Mouse (Mus musculus) embryonic facial prominence, embryonic 15.5 days (tissue): ENCODE data around the gene Ear14. TPM values are rescaled to one million over a fixed set of nuclear protein-coding genes. Genes with fewer than 3 reads are reported as not detected.
"Not testable (repeated sequence)": the region's sequence is repeated elsewhere in the genome, so short reads cannot be mapped to it uniquely, and the experiment has no call there.

ENCODE experiments used
- ATAC-seq: fragments of 200-750 bp; cut with Nextera tagmentation; 2 replicates; pipeline ENCODE4 v1.8.0; 2017; ENCODE audit warnings: low read depth, moderate TSS enrichment; ENCODE audit not compliant: insufficient number of reproducible peaks, low FRiP score, low TSS enrichment
- H3K27ac ChIP-seq: fragments of 300-500 bp; sonication (generic); replicated peaks from 2 replicates; pipeline ENCODE4 v1.5.1; 2015; ENCODE audit warnings: mild to moderate bottlenecking, inconsistent platforms
- H3K27me3 ChIP-seq: fragments of 300-500 bp; sonication (generic); 2 replicates; pipeline ENCODE4 v1.6.1; 2015; ENCODE audit warnings: inconsistent platforms
- H3K36me3 ChIP-seq: fragments of 300-500 bp; sonication (generic); 2 replicates; pipeline ENCODE4 v1.6.1; 2015; ENCODE audit warnings: mild to moderate bottlenecking, inconsistent platforms
- H3K4me1 ChIP-seq: fragments of 300-500 bp; sonication (generic); 2 replicates; pipeline ENCODE4 v1.6.1; 2015; ENCODE audit warnings: inconsistent platforms
- H3K4me2 ChIP-seq: fragments of 300-500 bp; sonication (generic); replicated peaks from 2 replicates; pipeline ENCODE4 v1.6.1; 2015; ENCODE audit warnings: mild to moderate bottlenecking, inconsistent platforms
- H3K4me3 ChIP-seq: fragments of 300-500 bp; sonication (generic); replicated peaks from 2 replicates; pipeline ENCODE4 v1.5.1; 2015; ENCODE audit warnings: mild to moderate bottlenecking, inconsistent platforms
- H3K9ac ChIP-seq: fragments of 300-500 bp; sonication (generic); 2 replicates; pipeline ENCODE4 v1.6.1; 2015; ENCODE audit warnings: inconsistent platforms
- H3K9me3 ChIP-seq: fragments of 300-500 bp; sonication (generic); replicated peaks from 2 replicates; pipeline ENCODE4 v1.6.1; 2016; ENCODE audit warnings: inconsistent platforms
- WGBS: fragments of 180-500 bp; shearing (Covaris S2); methylation state at CpG from one replicate; pipeline ENCODE4 v1.1.7; 2015; 5-methylcytosine and 5-hydroxymethylcytosine counted together
- polyA plus RNA-seq: library from polyadenylated mRNA; unstranded; fragments of >200 nt; fragmentation: Nextera tagmentation; extraction: Ambion mirVana; gene quantifications from 2 replicates; pipeline ENCODE4 v1.2.1, GENCODE M21; 2015

The Ear14 gene
- polyA plus RNA-seq = not detected in 2 replicates

DNA sequence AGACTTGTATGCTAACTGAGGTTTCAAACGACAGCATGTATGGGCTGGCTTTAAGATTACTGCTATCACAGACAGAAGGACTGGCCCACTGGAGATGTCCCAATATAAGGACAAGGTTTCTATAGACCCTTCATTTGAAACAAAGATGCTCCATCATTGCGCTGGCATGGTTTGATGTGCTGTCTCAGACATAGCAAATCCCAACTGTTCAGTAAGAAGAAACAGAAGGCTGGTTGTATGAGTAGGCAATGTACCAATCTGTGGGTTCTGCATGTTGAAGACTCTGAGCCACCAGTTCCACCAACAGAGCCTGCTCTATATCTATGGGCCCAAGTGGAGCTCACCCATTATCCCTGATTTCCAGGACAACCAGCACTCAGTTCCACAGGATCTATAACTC lies at the start of gene Ear14:
Gene Ear14 (plus strand): TSS at position 277 of the 400 bp plus-strand sequence.
- Histone ChIP-seq H3K27me3 (no peaks in the 10 kb centered on the region), H3K9me3 (no peaks in the 10 kb centered on the region), H3K4me1 (no peaks in the 10 kb centered on the region), H3K4me3 (no peak within 1 kb of the TSS), H3K4me2 (no peak within 1 kb of the TSS), H3K27ac (no peak within 1 kb of the TSS), H3K36me3 (no peaks in the 10 kb centered on the region), H3K9ac (no peak within 1 kb of the TSS)
- ATAC-seq = no peak
- WGBS = 72% methylated on average over 2 of the region's 2 CpGs

DNA sequence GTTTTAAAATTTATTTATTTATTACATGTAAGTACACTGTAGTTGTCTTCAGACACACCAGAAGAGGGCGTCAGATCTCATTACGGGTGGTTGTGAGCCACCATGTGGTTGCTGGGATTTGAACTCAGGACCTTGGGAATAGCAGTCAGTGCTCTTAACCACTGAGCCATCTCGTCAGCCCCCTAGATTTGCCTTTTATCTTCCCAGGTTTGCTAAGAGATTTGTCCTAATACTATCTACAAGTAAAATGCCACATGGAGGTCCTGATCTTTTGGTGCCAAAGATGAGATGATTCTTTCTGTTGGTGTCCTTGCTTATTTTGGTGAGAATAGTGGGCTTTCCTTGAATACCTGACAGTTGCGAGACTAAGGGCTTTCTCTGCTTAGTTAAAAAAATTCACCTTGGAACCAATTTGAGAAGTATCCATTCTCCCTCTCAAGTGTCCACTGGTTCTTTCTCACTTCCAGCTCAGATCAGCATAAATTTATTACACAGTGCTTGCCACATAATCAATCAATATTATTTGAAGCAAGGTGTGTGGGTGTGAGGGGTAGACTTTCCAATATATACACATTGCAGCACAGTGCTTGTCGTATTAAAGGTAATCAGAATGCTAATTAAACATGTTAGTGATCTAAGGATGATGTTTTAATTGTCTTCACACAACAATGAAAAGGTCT lies 47.0 kb upstream of the Ear14 start:
- H3K27ac ChIP-seq = no peak overlapping the region
- ATAC-seq = no peak
- H3K4me1 ChIP-seq = no peaks in the 10 kb centered on the region
- WGBS = 88% methylated on average over 5 of the region's 5 CpGs
- no peak overlapping the region for H3K4me2 ChIP-seq
- H3K36me3 ChIP-seq = no peaks in the 10 kb centered on the region
- H3K27me3 ChIP-seq = no peaks in the 10 kb centered on the region
- no peak overlapping the region for H3K4me3 ChIP-seq
- H3K9ac ChIP-seq = no peak overlapping the region
- H3K9me3 ChIP-seq = no peaks in the 10 kb centered on the region

GRCm38 (mm10) chr14:51156736-51157068 lies 46.5 kb upstream of the Ear14 start:
- no peak for ATAC-seq
- 83% methylated on average over 4 of the region's 4 CpGs for WGBS
- Histone ChIP-seq H3K4me3 (no peak overlapping the region), H3K4me2 (no peak overlapping the region), H3K9ac (no peak overlapping the region), H3K4me1 (no peaks in the 10 kb centered on the region), H3K9me3 (no peaks in the 10 kb centered on the region), H3K27ac (no peak overlapping the region), H3K36me3 (no peaks in the 10 kb centered on the region), H3K27me3 (no peaks in the 10 kb centered on the region)

DNA sequence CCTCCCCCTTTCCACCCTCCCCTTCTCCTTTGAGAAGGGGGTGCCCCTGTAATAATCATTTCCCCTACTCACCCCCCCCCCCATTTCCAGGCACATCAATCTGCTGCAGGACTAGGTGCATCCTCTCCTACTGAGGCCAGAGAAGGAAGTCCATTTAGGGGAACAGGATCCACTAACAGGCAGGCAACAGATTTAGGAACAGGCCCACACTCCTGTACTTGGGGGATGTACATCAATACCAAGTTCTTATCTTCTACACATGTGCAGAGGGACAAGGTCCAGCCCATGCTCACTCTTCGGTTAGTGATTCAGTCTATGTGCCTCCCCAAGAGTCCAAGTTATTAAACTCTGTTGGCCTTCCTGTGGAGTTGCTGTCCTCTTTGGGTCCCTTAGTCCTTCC lies 46.1 kb upstream of the Ear14 start:
- no peaks in the 10 kb centered on the region for H3K27me3 ChIP-seq
- WGBS = 92% methylated on average over 1 of the region's 1 CpGs
- no peak overlapping the region for H3K9ac ChIP-seq
- H3K4me3 ChIP-seq = no peak overlapping the region
- no peak overlapping the region for H3K4me2 ChIP-seq
- no peak overlapping the region for H3K27ac ChIP-seq
- no peaks in the 10 kb centered on the region for H3K9me3 ChIP-seq
- H3K4me1 ChIP-seq = no peaks in the 10 kb centered on the region
- ATAC-seq = no peak
- no peaks in the 10 kb centered on the region for H3K36me3 ChIP-seq

DNA sequence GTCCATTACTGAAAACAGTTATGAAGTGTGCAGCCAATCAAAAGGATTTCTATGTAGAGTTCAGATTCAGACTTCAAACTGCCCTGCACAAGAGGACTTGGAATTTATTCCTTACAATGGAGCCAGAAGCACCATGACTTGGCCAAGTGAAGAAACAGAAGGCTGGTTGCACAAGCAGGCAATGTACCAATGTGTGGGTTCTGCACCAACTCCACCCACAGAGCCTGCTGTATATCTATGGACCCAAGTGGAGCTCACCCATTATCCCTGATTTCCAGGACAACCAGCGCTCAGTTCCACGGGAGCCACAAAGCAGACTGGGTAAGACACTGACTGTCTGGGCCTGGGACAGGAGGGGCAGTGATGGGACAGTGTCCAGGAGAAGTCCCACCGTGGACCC lies 41.2 kb upstream of the Ear14 start, which contains the start of gene Rnase2b:
Gene Rnase2b (plus strand): TSS at position 285 of the 400 bp plus-strand sequence.
- ATAC-seq, H3K9ac ChIP-seq, H3K27ac ChIP-seq, H3K4me1 ChIP-seq, H3K27me3 ChIP-seq, H3K4me3 ChIP-seq, H3K9me3 ChIP-seq, H3K36me3 ChIP-seq, H3K4me2 ChIP-seq: not testable (repeated sequence)
- WGBS = 89% methylated on average over 3 of the region's 3 CpGs

DNA sequence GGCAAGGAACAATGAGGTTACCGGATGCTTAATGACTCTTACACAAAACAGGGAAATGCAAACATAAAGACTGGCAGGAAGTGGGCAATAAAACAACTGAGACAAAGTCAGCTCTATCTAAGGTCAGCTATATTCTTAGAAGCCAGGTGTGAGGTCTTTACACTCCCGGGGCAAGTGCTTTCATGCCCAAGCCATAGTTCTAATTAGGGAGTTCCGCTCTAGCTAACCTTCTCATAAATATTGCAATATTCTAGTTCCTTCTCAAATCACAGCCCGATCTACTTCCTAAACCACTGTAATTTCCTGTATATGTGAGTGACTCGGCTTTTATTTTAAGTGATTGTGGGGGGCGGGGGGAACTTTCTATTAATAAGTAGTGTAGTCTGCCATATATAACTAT lies 39.9 kb upstream of the Ear14 start:
- H3K27me3 ChIP-seq, H3K4me3 ChIP-seq, H3K4me1 ChIP-seq, H3K9ac ChIP-seq, ATAC-seq, H3K9me3 ChIP-seq, H3K27ac ChIP-seq, H3K4me2 ChIP-seq, H3K36me3 ChIP-seq: not testable (repeated sequence)
- 83% methylated on average over 6 of the region's 6 CpGs for WGBS

- H3K9me3 ChIP-seq = no peaks in the 10 kb centered on the region
- 100% methylated on average over 1 of the region's 1 CpGs for whole genome bisulfite sequencing
- no peak for ATAC-seq
Measured at GRCm38 (mm10) chr14:51165435-51165834, 37.8 kb upstream of the Ear14 start.

DNA sequence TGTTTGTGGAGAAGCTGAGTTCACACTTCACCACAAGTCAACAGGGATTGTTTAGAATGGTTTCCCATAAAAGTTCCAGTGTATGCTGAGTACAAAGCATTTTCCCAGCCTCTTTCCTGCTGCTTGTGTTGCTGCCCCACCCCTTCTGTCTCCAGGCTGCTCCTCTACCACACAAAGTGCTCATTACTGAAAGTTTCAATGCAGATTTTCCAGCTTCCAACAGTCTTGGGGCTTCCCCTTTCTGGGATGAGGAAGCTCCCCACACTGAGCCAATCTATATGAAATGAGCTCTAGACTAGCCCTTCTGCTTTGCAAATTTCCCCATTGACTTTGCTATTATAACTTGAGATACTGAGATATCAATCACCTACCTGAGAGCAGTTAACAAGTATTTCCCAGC lies 37.1 kb upstream of the Ear14 start:
- no peaks in the 10 kb centered on the region for H3K9me3 ChIP-seq
- no peaks in the 10 kb centered on the region for H3K27me3 ChIP-seq
- H3K36me3 ChIP-seq = no peaks in the 10 kb centered on the region
- no peak overlapping the region for H3K9ac ChIP-seq
- no peak overlapping the region for H3K4me3 ChIP-seq
- no peak overlapping the region for H3K27ac ChIP-seq
- H3K4me1 ChIP-seq = no peaks in the 10 kb centered on the region
- no peak overlapping the region for H3K4me2 ChIP-seq
- ATAC-seq = no peak

More at GRCm38 (mm10) chr14:51165435-51165834, 37.8 kb upstream of the Ear14 start:
- Histone ChIP-seq H3K4me3 (no peak overlapping the region), H3K27ac (no peak overlapping the region), H3K4me2 (no peak overlapping the region), H3K27me3 (no peaks in the 10 kb centered on the region), H3K9ac (no peak overlapping the region), H3K4me1 (no peaks in the 10 kb centered on the region), H3K36me3 (no peaks in the 10 kb centered on the region)

GRCm38 (mm10) chr14:51172095-51172865 lies 30.9 kb upstream of the Ear14 start:
- H3K4me3 ChIP-seq, H3K9me3 ChIP-seq, H3K27me3 ChIP-seq, H3K36me3 ChIP-seq, ATAC-seq, H3K4me1 ChIP-seq, H3K27ac ChIP-seq, H3K4me2 ChIP-seq, H3K9ac ChIP-seq: not testable (repeated sequence)
- WGBS = 38% methylated on average over 9 of the region's 9 CpGs

GRCm38 (mm10) chr14:51172947-51173346 lies 30.2 kb upstream of the Ear14 start:
- H3K27me3 ChIP-seq, H3K4me3 ChIP-seq, H3K4me2 ChIP-seq, H3K9ac ChIP-seq, H3K4me1 ChIP-seq, H3K27ac ChIP-seq, H3K9me3 ChIP-seq, H3K36me3 ChIP-seq, ATAC-seq: not testable (repeated sequence)
- 48% methylated on average over 4 of the region's 4 CpGs for WGBS

GRCm38 (mm10) chr14:51173843-51174242 lies 29.3 kb upstream of the Ear14 start:
- ATAC-seq = no peak
- no peaks in the 10 kb centered on the region for H3K36me3 ChIP-seq
- no peak overlapping the region for H3K4me2 ChIP-seq
- H3K27me3 ChIP-seq = no peaks in the 10 kb centered on the region
- H3K9me3 ChIP-seq = no peaks in the 10 kb centered on the region
- WGBS = 62% methylated on average over 4 of the region's 4 CpGs
- H3K4me3 ChIP-seq = no peak overlapping the region
- H3K4me1 ChIP-seq = no peaks in the 10 kb centered on the region
- H3K27ac ChIP-seq = no peak overlapping the region
- no peak overlapping the region for H3K9ac ChIP-seq

- H3K4me1 ChIP-seq, H3K4me3 ChIP-seq, H3K9me3 ChIP-seq, H3K27me3 ChIP-seq, H3K4me2 ChIP-seq, ATAC-seq, H3K27ac ChIP-seq, H3K9ac ChIP-seq, H3K36me3 ChIP-seq: not testable (repeated sequence)
- WGBS = 79% methylated on average over 2 of the region's 2 CpGs
Measured at GRCm38 (mm10) chr14:51181051-51181450, 22.1 kb upstream of the Ear14 start.
